Mouse (Mus musculus) right cerebral cortex, postnatal 4 days (tissue): ENCODE data around the gene Abhd6.

Experiments
- DNase-seq: peaks from one replicate; pipeline ENCODE4 v3.0.0-alpha.2; 2022

Gene Abhd6

DNA sequence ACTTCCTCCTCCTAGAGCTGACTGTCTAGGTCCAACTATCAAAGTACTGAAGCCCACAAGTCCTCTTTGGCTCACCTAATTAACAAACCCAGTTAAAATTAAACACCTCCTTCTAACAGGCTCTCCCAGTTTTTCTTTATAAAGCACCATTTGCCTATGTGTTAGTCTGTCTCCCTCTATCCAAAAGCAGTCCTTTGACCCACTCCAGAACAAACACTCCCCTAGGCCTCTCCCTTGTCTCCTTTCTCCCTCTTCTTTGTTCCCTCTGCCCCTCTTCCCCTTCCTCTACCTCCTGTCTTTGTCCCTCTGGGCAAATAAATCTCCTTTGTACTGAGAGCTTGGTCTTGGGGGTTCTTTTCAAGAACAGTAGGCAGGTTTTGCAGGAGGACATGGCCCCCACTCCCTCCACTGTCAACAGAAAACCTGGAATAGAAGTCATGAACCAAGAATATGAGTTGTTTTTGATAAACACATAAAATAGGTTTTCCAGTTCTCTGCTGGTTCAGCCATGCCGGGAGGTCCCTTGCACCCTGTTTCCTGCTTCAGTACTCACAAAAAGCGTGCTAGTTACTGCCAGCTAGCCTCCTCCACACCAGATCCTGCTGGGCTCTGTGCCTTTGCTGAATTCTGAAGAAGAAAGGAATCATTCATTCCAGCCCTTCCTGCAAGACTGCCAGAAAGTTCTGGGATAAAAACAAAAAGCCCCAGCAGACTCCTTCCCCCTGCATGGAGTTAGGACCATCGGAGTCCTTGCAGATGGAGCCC lies 60.0 kb downstream of the Abhd6 start:
- no peak for DNase-seq

DNA sequence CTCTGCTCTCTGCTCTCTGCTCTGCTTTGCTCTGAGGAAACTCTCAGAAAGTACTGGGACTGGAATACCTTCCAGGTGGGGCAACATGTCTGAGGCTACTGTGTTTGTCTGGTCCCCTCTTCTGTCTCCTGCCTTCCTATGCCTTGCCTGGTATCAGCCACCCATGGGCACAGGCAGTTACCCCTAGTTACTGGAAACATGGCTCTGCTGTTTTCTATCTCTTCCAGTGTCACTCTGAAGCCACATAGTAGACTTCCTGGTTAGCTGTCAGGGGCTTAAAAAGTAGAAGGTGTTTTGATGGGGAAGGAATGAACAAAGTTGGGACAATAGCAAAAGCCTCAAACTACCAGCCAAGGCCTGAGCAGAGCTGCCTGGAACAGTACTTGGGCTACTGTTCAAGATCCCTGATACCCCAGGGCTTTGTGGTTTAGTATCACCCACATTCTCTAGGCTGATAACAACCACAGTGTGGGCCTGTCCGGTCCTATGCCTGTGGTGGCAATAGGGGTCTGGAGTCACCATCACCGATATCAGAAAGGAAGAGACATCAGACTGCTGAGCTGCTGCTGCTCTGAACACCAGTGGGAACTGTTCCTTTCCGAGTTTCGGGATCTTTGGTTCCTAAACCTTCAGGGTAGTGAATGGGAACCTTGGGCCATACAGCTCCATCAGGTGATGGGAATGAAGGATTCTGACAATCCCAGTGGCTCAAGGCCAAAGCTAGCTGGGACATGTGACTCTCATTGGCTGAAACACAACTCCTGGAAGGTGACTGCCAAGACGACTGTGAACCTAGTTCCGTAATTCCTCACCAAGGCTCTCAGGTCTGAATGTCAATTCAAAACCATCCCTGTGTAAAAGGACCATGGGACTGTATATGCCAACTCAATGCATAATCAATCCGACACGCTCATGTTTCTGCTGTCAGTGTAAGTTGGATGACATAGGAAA lies 61.4 kb downstream of the Abhd6 start:
- DNase-seq, result no peak

DNA sequence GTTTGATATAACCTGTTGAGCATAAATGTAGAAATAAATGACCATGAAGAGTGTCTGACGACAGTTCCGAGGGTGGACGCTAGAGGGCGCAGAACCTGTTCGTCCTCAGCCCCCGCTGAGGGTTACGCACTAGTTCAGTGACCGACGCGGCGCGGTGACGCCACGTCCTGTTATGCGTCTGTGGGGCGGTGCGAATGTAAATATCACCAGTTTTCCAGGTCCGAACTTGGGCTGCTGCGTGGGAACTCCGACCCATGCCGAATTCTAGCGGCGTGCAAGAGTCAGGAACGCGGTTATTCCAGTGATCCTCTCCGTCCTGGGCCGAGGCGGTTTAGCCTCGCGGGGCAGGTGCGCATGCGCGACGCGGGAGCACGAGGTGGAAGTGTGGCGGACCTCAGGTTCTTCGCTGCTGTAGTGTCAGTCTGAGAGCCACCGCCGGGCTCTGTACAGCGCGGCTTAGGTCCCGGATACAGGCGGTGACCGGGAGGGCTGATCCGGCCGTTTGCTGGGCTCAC lies 77.5 kb downstream of the Abhd6 start, which contains the start of gene Rpp14:
Gene Rpp14, plus strand, starts transcription at position 203 of the 515 bp plus-strand sequence.
- DNase-seq, result peak; percentile 99

DNA sequence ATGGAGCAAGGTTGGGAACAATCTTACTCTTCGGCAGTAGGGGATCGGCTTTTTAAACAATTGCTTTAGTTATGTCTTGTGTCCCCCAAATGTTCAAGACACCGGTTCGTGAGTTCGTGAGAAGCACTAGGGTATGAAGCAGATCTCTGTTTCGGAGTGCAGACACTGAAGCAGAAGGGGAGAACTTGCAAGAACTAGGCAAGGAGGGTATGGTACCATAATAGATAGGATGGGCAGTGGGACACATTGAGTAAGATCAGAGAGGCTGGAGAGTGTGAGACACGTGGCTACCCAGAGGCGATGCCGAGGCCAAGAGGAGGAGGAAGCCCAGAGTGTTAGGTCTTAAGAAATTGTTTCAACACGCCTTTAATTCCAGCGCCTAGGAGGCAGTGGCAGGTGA lies 78.0 kb downstream of the Abhd6 start:
- DNase-seq, result no peak

DNA sequence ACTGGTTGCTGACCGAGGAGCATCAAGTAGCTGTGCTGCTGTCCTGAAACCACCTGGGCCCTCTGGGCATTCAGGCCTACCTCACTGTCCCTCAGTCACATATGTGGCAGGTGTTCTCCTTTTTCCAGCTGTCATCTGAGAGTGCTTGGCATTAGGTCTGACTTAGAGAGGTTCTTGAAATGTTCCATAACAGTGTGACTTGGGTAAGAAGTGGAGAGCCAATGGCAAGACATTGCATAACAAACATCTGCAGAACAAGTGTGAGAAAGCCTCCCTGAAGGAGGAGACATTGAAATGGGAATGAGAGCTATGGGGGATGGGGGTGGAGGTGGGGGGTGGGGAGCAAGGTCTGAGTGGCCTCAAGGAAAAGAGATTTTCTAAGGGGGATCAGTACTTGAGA lies 80.2 kb downstream of the Abhd6 start:
- DNase-seq, result no peak

DNA sequence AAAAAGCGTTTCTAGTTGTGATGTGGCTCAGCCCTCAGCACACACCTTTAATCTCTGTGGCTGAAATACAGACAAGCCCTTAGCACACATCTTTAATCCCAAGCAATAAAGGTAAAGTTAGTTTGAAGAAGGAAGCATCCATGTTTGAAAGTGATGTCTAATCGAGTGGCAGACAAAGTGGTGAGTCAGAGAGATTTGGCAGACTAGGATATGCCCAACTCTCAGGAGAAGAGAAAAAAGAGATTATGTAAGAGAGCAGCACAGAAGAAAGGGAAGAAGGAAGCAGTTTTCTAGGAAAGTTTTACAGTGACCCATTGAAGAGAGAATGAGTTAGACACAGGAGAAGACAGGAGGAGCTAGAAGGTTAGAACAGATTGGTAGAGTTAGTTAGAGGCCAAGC lies 86.3 kb downstream of the Abhd6 start:
- DNase-seq, result no peak

DNA sequence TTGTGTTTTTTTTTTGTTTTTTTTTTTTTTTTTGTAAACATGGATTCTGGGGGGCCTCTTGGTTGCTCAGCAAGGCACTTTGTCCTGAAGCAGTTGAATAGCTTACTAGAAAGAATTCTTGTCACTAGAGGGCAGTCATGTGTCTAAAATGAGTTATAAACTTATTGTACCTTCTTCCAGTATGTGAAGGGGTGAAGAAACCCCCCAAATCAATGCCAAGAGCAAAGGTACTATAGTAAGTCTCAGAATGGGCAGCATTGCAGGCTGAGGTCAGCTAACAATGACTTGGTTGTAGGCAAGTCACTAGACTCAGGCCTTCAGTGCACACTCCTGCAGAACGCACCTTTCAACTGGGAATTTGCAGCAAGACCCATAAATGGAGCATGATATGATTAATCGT lies 89.9 kb downstream of the Abhd6 start:
- DNase-seq, result no peak

DNA sequence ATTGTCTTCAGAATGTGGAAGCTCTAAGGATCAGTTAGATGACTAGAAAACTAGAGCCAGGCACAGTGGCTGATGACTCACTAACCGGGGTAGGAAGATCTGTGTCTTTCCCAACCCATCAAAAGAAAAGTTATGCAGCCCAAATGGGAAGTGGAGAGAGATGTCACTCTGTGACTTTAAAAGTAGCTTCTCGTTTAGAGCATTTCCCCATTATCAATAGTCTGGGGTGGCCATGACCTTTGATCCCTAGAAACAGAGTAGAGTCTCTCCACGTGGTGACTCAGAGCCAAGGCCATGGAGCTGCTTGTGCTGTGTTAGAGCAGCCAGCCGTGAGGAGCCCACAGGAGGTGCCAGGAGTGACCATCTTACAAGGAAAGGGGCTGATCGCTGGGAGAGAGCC lies 90.7 kb downstream of the Abhd6 start:
- no peak for DNase-seq

DNA sequence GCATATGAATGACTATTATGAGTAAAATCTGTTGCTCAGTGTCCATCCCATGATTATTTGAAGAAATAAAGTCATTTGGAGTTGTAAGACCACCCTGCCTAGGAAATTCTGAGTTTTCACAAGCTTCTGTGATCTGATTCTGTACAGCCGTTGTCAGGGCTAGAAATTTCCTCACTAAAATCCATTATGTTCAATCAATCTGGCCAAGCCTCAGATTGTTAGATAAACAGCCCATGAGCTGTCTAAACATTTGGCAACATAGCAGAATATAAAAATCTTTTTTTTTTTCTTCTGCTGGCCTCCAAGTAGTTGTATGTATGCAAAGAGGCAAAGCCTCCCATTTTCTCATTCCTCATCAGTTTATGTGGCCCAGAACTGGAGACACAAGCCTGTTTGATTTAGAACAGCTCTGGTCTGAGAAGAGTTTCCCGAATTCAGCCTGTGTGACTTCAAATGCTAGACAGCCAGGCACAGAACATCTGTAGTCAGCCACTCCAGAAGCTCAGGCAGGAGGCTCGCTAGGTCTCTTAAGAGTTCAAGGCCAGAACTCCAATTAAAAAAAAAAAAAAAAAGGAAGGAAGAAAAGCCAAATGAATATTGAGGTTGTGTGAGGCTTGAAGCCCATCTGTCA lies 92.3 kb downstream of the Abhd6 start:
- no peak for DNase-seq

DNA sequence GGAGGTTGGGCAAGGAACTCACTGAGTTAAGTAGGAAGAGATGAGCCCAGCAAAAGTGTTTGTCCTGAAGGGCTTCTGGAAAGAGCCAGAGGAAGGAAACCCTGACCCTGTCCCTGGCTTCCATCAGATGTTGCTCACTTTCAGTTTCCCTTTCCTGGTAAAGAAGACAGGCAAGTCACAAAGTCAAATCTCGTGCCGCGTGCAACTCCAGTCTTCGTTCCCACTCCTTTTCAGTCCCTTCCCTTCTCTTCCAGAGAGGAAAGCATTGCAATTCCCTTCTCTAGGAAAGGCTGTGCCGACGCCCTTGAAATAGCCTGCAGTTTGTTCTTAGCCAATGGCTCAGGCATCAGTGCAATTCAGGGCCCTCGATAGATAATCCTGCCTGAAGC lies 92.9 kb downstream of the Abhd6 start:
- DNase-seq, result no peak

DNA sequence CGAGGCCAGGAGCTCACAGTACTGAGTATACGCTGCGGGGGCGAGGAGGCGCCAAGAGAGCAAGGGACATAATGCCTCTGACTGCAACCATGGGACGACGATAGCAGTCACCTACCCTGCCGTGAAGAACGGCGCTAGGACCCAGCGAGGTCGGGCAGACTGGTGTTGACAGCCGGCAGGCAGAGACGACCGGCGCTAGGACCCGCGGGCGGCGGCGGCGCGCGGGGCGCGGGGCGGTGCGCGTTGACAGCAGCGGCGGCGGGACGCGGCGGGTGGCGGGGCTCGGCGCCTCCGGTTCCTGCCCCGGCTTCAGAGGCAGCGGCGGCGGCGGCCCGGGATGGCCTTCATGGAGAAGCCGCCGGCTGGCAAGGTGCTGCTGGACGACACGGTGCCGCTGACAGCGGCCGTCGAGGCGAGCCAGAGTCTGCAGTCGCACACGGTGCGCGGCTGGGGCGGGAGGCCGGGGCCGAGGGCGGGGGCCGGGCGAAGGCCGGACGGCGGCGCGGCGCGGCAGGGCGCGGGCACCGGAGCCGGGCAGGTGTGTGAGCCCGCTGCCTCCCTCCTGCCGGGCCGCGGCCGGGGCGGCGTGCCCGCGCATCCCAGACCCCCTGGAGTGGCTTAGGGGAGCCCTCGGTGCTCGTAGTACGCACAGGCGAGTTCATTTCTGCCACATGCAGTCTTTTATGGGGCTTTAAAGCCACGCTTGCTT lies 95.4 kb downstream of the Abhd6 start, which contains the start of gene Pxk:
Gene Pxk, plus strand, starts transcription at position 234 of the 709 bp plus-strand sequence.
- peak; percentile 86 for DNase-seq

DNA sequence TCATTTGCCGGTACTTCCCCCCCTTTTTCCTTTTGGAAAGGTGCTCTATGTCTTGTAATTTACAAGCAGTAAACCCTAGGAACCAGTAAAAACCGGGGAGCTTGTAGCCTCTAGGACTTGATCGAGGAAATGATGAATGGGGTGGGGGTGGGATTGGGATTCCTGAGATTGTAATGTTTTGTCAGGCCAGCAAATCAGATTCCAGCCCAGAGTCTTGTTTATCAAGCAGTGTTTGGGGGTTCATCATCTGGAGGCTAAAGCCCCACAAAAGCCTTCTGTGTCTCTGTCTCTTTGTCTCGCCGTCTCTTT lies 95.9 kb downstream of the Abhd6 start:
- DNase-seq, result no peak

DNA sequence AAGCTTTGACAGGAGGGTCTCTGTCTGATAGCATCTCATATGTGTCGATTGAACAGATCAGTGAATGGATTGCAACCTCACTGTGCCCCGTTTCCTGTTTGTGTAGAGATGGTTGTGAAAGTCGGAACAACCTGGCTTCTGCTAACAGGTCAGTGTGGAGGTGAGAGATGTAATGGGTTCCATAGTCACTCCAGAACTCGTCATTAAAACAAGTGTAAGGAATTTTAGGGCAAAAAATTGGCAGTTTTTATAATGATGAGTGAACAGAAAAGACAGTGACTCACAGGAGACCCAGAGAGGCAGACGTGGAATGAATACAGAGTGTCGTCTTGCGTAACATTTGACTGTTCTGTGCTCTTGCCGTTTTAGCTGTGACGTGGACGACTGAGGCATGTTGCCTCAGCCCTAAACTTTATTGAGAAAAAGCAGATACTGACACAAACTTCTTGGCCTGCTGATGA lies 96.9 kb downstream of the Abhd6 start:
- DNase-seq, result no peak

DNA sequence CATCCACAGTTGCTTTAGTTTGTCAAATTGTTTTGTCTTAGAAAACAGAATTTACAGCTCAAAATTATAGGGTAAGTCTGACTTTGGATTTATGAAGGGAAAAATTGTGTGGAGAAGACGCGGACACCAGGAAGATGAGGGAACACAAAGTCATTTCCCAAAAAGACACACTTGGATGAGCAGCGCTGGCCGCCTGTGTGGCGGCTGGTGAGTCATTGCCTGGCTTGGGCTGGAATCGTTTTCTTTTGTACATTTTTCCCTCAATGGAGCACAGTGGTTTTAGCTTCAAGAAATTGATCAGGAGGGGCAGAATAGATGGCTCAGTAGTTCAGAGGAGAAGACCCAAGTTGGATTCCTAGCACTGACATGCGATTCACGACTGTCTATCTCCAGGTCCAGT lies 99.2 kb downstream of the Abhd6 start:
- no peak for DNase-seq

DNA sequence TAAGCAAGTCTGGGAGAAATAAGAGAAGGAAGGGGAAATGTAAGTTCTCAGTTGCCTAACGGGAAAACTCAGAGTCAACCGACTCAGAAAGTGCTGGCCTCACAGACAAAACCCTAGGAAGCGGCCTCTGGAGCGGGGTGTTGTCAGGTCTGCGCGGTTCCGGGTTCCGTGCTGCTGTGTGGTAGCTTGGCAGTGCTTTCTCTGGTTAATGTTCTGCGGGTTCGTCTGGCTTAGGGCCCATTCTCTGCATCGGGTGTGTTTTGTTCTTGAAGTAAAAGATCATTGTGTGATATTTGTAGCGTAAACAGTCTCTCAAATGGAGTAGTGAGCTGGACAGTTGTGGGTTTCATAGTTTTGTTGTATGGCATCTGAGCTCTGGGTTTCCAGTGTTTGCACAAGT lies 100.0 kb downstream of the Abhd6 start:
- no peak for DNase-seq
